Mouse (Mus musculus) C2C12 (cell line): ENCODE results near the gene Hecw2.

Experiments used
- CTCF ChIP-seq: IDR thresholded peaks from one replicate; pipeline ENCODE4 v1.5.1; 2011; ENCODE audit not compliant: control insufficient read depth, insufficient read depth, insufficient read length
- FOSL1 ChIP-seq: IDR thresholded peaks from one replicate; pipeline ENCODE4 v1.8.0; 2011; ENCODE audit warnings: mild to moderate bottlenecking, low read length; ENCODE audit not compliant: poor library complexity, insufficient read depth, severe bottlenecking
- MAX ChIP-seq: IDR thresholded peaks from one replicate; pipeline ENCODE4 v1.6.1; 2011; ENCODE audit warnings: mild to moderate bottlenecking, control low read depth
- MYOG ChIP-seq: IDR thresholded peaks from one replicate; pipeline ENCODE4 v1.6.1; 2011; ENCODE audit not compliant: control insufficient read depth, insufficient read length; ENCODE audit errors: extremely low read depth
- USF1 ChIP-seq: IDR thresholded peaks from one replicate; pipeline ENCODE4 v1.6.1; 2011; ENCODE audit warnings: low read depth, mild to moderate bottlenecking, control low read depth, moderate library complexity

GRCm38 (mm10) chr1:54059731-54060130, 135.2 kb downstream of the Hecw2 start:
- TF ChIP-seq CTCF (no peak), USF1 (no peak), MAX (no peak), MYOG (no peak), FOSL1 (no peak)
